Mouse (Mus musculus): ENCODE data around the gene Dusp8. TPM values are rescaled to one million over a fixed set of nuclear protein-coding genes. Genes with fewer than 3 reads are reported as not detected.
"Not testable (repeated sequence)": the region's sequence is repeated elsewhere in the genome, so short reads cannot be mapped to it uniquely, and the experiment has no call there.

Dusp8 gene
- total RNA-seq (2015; ENCODE audit: low replicate concordance): 21.6 and 23.5 TPM in 2 replicates
- 8.1 and 11.2 TPM in 2 replicates for total RNA-seq (2017; ENCODE audit: low replicate concordance)

DNA sequence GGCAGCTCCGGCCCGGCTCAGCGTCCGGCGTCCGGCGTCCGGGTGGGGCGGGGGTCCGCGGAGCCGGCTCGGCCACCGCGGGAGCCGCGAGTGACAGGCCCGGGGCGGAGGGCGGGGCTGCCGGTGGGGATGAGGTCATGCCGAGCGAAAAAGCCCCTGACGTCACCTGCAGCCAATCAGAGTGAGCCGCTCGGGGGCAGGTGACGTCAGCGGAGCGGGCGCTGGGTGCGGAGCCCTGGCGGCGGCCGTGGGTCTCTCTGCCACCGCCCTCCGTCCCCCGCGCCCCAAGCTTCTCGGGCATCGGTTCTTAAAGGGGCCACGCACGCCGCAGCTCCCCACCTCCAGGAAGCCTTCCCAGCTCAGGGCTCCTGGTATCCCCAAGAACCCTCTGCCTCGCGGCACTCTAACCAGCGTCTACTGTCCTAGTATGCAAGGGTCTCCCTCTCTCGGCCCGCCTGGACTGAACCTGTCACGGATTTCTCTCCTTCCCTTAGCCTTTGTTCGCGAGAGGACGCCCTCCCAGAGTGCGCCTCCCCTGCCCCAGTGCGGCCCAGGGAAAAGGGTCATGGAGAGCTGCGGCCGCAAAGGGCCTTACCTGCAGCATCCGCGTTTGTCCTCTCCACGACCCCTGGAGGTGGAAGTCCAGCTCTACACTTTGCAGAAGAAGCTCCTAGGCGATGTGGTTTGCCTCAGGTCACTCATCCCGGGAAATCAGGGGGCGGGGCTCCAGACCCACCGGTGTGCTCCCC, at the start of gene Dusp8:
Dusp8 (minus strand) TSS at position 661 of the 749 bp plus-strand sequence.
- ATAC-seq (replicated peaks; ENCODE audit: low FRiP score, poor library complexity, severe bottlenecking): peak; percentile 79

DNA sequence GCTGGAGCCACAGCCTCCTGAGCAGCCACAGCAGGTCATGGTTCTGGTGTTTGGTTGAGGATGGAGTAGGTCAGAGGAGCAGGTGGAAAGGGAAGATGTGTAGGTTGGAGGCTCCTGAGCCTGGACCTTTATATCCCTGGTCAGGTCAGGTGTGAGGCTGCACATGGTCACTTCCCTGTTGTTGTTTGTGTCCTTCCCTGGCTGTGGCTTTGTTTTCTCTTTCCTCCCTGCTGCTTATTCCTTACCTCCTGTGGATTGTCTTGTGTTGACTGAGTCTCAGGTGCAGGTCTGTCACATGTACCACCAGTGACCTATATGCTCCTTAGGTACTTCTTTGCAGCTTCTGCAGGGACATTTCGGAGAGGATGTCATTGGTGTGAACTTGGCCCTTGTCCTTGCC, 48.9 kb upstream of the Dusp8 start, which contains the start of gene Gm45337:
Gm45337 (minus strand) TSS at position 101 of the 400 bp plus-strand sequence.
- no peak for ATAC-seq (replicated peaks; ENCODE audit: low FRiP score, poor library complexity, severe bottlenecking)

DNA sequence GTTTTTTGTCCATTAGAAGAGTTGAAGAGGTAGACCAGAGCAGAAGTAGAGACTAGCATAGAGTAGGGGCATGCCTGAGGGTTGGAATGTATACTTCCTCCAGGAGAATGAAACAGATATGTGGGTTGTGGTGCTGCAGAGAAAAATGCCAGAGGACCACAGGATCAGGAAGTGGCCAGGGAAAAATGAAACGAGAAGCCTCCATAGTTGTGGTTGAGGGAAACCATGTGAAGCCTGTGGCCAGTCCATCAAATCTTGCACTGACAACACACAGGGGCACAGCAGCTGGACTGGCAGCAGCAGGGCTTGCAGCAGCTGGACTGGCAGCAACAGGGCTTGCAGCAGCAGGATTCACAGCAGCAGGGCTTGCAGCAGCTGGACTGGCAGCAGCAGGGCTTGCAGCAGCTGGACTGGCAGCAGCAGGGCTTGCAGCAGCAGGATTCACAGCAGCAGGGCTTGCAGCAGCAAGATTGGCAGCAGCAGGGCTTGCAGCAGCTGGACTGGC, 47.9 kb upstream of the Dusp8 start:
- ATAC-seq (replicated peaks; ENCODE audit: low FRiP score, poor library complexity, severe bottlenecking): not testable (repeated sequence)

GRCm38 (mm10) chr7:142140696-142141095, 45.1 kb upstream of the Dusp8 start:
- no peak for ATAC-seq (replicated peaks; ENCODE audit: low FRiP score, poor library complexity, severe bottlenecking)

GRCm38 (mm10) chr7:142135934-142136333, 40.3 kb upstream of the Dusp8 start, which contains the start of gene Gm39115:
Gene Gm39115 (minus strand): TSS chr7:142136034.
- ATAC-seq (replicated peaks; ENCODE audit: low FRiP score, poor library complexity, severe bottlenecking): not testable (repeated sequence)

- ATAC-seq (replicated peaks; ENCODE audit: low FRiP score, poor library complexity, severe bottlenecking): peak; percentile 53; the same call in 1 of the 2 replicates
Observed at GRCm38 (mm10) chr7:142134206-142134995, 38.8 kb upstream of the Dusp8 start.

GRCm38 (mm10) chr7:142128843-142129242, 33.2 kb upstream of the Dusp8 start:
- ATAC-seq (replicated peaks; ENCODE audit: low FRiP score, poor library complexity, severe bottlenecking): no peak

- ATAC-seq (replicated peaks; ENCODE audit: low FRiP score, poor library complexity, severe bottlenecking): not testable (repeated sequence)
Observed at GRCm38 (mm10) chr7:142120629-142121028, 25.0 kb upstream of the Dusp8 start, which contains the start of gene Gm45618. Gene Gm45618 (minus strand): TSS chr7:142120729.

DNA sequence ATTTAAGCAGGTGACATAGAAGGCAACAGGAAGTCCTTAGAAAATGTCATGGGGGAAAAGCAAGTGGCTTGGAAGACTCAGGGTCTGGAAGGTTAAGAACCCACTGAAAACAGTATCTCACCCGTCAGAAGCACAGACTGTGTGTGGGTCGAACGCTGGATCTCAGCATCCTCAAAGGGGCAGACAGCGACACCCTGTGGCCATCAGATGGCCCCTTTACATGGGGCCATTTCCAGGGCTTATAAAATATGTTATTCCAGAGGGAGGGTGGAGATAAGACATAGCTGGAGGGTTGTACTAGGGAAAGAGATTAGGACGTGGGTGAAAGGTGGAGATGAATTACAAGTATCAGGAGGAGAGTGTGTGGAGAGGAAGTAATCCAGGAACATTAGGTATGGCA, 24.0 kb upstream of the Dusp8 start:
- ATAC-seq (replicated peaks; ENCODE audit: low FRiP score, poor library complexity, severe bottlenecking): peak; percentile 61

DNA sequence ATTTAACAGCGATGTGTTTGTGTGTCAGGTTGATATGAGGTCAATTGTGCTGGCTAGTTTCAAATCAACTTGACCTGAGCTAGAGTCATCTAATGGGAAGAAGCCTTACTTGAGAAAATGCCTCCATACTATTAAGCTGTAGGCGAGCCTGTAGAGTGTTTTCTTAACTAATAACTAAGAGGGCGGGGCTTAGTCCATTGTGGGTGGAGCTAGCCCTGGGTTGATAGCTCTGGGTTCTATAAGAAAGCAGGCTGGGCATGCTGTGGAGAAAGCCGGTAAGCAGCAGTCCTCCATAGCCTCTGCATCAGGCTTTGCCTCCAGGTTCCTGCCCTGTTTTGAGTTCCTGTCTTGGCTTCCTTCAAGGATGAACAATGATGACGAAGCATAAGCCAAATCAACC, 9.1 kb upstream of the Dusp8 start:
- ATAC-seq (replicated peaks; ENCODE audit: low FRiP score, poor library complexity, severe bottlenecking): no peak

GRCm38 (mm10) chr7:142097776-142098175, 2.1 kb upstream of the Dusp8 start:
- ATAC-seq (replicated peaks; ENCODE audit: low FRiP score, poor library complexity, severe bottlenecking): peak; percentile 66

DNA sequence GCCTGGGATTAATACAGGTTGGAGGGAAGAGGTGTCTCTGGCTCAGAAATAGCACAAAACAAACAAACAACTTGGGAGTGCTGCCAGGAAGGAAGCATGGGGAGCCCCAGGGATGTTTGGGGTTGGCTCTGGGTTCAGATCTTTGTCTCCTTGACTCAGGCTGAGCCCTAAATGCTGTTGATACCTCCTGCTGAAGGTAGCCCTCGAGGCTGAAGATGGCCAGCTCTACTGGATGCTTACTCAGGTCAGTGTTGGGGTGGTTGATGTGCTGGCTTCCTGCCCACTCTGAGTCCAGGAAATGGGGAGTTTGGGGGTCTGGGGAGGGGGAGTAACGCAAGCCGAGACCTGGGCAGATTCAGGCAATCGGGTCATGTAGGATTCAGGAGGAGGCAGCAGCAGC, 1.1 kb upstream of the Dusp8 start:
- ATAC-seq (replicated peaks; ENCODE audit: low FRiP score, poor library complexity, severe bottlenecking): no peak

DNA sequence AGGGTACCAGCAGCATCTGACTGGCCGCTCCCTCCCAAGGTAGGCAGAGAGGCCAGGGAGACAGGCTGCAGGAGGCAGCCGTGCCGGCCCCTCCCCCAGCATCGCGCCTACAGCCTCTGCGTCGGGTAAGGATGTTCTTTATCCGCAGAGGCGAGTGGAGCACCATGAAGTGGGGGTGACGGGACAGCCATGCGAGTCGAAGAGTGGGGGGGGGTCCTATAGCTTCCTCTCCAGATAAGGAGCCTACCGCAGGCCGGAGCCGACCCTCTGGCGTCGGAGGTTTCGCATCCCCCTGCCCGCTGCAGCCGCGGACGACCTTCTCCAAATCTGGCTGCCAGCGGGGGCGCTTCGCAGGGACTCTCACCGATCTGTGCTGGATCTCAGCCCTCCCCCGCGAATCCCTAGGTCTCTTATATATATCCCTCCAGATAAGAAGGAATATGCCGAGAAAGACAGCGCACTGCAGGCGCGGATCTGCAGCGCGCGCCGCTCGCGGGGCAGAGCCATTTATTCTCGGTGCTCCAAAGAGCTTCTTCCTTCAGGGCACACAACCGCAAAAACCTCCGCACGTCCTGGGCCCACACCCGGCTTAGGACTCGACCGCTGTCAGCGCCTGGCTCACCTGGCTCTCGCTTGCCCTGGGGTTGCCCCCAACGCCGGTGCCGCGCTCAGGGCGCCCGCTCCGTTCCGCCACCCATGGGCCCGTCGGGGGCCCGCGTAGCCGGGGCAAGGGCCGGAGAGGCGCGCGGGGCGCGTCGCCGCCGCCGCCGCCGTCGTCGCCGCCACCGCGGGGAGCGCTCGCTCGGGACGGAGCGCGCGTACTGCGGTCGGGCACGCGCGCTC, 1.1 kb downstream of the Dusp8 start:
- peak; percentile 44 for ATAC-seq (replicated peaks; ENCODE audit: low FRiP score, poor library complexity, severe bottlenecking)

DNA sequence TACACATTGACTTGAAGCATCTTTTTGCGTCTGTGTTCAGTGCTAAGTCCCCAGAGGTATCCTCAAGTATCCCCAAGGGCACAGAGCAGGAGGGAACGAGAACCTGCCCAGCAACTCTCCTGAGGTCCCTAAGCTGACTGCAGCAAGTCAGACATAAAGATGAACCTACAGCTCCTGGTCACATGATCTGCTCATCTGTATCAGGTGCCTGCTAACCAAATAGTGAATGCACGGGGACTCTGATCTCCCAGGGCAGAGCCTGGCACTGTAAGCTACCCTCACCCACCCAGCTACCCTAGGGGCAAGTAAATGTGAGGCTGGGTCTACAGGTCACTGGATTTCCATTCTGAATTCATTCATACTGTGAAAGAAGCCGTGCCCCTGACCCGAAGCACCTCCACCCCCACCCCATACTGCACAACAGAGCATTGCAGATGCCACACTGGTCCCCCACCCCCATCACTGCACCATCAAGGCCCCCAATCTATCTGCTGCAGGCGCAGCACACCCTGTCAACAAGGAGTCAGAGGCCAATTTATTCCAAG, 1.9 kb downstream of the Dusp8 start:
- ATAC-seq (replicated peaks; ENCODE audit: low FRiP score, poor library complexity, severe bottlenecking): no peak

GRCm38 (mm10) chr7:142092991-142093390, 2.7 kb downstream of the Dusp8 start:
- no peak for ATAC-seq (replicated peaks; ENCODE audit: low FRiP score, poor library complexity, severe bottlenecking)

DNA sequence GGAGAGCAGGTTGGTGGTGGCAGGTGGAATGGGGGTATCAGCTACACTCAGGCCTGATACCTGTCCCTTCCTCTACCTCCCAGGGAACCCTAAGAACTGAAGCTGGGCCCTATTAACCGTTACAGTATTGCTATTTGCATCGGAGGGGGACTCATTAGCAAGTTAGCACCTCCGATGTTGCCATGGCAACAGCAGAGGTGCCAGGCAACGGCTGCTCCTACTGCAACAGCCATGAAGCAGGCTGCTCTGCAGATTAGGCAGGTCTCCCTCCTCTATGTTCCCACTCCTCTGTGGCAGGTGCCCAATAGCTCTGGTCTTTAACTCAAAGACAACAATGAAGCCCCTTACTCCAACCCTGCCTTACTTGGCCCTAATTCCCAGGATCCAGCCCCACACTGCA, 3.8 kb downstream of the Dusp8 start:
- no peak for ATAC-seq (replicated peaks; ENCODE audit: low FRiP score, poor library complexity, severe bottlenecking)

GRCm38 (mm10) chr7:142089648-142090447, 5.8 kb downstream of the Dusp8 start:
- no peak for ATAC-seq (replicated peaks; ENCODE audit: low FRiP score, poor library complexity, severe bottlenecking)

DNA sequence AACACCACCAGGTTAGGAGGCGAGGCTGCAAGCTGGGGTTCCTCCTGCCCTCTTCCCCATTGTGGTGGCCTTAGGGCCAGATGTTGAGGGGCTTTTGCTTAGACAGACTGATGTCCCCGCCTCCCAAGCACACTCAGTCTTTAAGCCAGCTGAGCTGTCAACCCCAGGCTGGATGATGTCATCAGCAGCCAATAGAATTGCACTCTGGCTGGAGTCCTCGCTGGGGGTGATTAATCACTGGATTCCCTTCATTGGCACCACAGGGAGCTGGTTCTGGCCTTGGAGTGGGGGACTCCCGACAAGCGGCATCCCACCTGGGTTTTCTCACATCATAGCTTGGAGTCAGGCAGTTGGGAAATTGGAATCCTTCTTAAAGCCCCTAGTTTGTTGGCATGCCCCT, 6.8 kb downstream of the Dusp8 start:
- peak; percentile 52 for ATAC-seq (replicated peaks; ENCODE audit: low FRiP score, poor library complexity, severe bottlenecking)

Data from erythroid progenitor cell, adult 5-6 weeks (primary cell).